8 mouse cellular contexts compared by ENCODE assay signal in the genomic region with DNA sequence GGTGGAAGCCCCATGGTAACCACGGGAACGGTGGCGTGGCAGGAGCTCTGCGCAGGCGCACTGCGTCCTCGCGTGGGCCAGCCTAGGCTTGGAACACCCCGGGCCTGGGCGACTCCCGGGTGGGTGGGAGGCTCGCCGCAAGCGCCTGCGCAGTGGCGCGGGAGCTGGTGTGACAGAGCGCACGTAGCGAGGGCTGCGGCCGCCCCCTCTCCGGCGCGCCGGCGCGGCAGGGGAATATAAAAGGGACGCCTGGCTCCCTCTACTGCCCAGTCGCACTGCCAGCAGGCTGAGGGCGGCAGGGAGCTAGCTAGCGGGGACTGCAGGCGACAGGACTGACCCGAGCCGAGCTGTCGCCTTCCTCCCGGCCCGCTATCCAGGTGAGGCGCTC. TPM values are rescaled to one million over a fixed set of nuclear protein-coding genes. Genes with fewer than 3 reads are reported as not detected.
A peak's percentile ranks its signal among the peaks of the same experiment; 100 is the strongest.
DNase-seq lines count a peak whose midpoint lies in the region; ATAC-seq lines count a peak whose summit lies in the region.

Gene P4ha1 (plus strand): TSS at position 197 of the 388 bp plus-strand sequence.

- H3K4me3 ChIP-seq in hindbrain, embryonic 15.5 days: peak within 1 kb of the TSS; percentile 91

- peak within 1 kb of the TSS; percentile 91 for H3K9ac ChIP-seq in hindbrain, embryonic 15.5 days

- H3K9me3 ChIP-seq in hindbrain, embryonic 15.5 days: no peaks in the 10 kb centered on the region

- peak; percentile 97 for DNase-seq in R1 (ENCODE audit: low read depth, low spot score)
- peak; percentile 99 to 100 for DNase-seq in cerebellum, postnatal 25 days
- peak; percentile 100 for DNase-seq in frontal cortex, postnatal 36 days (ENCODE audit: low spot score in 2 of 2)
- DNase-seq in left cerebral cortex, adult 11 months (ENCODE audit: low spot score): peak; percentile 99
- peak; percentile 99 to 100 for DNase-seq in lung, postnatal 4 days
- peak; percentile 98 for DNase-seq in retina, postnatal 7 days (ENCODE audit: low read depth, low spot score)
- peak; percentile 96 for DNase-seq in urinary bladder, adult 2 months (ENCODE audit: low spot score)

- H3K36me3 ChIP-seq in hindbrain, embryonic 15.5 days: no peaks in the 10 kb centered on the region

- peak within 1 kb of the TSS; percentile 86 for H3K4me2 ChIP-seq in hindbrain, embryonic 15.5 days

- peak within 1 kb of the TSS; percentile 95 for H3K27ac ChIP-seq in hindbrain, embryonic 15.5 days (replicated peaks)

- ATAC-seq in hindbrain, embryonic 15.5 days (ENCODE audit: low FRiP score, low read depth): peak; percentile 100

- H3K4me1 ChIP-seq in hindbrain, embryonic 15.5 days (replicated peaks): peaks cover 24% of the 10 kb centered on the region

- H3K27me3 ChIP-seq in hindbrain, embryonic 15.5 days: no peaks in the 10 kb centered on the region

- under 1% methylated on average over 39 of the region's 39 CpGs for WGBS in hindbrain, embryonic 15.5 days

RNA-seq across cellular contexts. Expression of gene P4ha1, which starts in this region (rescaled TPM):
- 28.7 and 28.8 TPM in 2 replicates for polyA plus RNA-seq in hindbrain, embryonic 15.5 days (2015; fragmentation: Nextera tagmentation; extraction: Ambion mirVana)
- polyA plus RNA-seq in urinary bladder, adult 2 months (2012; rRNA removed): 36.0 TPM in 2 replicates

Comparison
In these comparisons a context has a peak if more than half of its experiments do, and no peak if none do; other contexts are left out.
1. Peak in every context shown above with its lines: DNase-seq, ATAC-seq, H3K4me3 ChIP-seq and H3K27ac ChIP-seq.